In the genomic region with DNA sequence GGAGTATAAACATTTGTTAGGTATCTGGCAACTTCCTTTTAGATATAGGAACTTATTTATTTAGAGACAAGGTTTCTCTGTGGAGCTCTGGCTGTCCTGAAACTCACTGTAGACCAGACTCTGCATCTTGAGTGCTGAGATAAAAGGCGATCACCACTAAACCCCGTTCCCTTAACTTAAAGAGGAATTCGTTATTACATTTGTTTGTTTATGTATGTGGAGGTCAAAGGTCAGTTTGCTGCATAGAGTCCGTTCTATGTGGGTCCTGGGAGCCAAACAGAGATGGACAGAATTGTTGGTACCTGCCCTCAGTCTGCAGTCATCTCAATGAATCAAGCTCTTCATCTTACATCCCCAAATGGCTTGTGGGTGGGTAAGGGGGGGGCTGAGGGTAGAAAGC, we compare ENCODE assay signal across 18 mouse cellular contexts.
"Had no signal": no experiment of that assay in that cellular context is flagged by ENCODE, and none has a peak within 500 bp of the region (broad histone marks: within the 10 kb centered on the region; RNA-seq: fewer than 3 reads in every experiment).

No protein-coding gene starts in this region.

- H3K27me3 ChIP-seq: kidney, embryonic 15.5 days; limb, embryonic 13.5 days; liver, embryonic 12.5 days; liver, embryonic 15.5 days; midbrain, embryonic 13.5 days; neural tube, embryonic 13.5 days; stomach, embryonic 15.5 days had no signal

- DNase-seq: kidney, adult 8-10 months; kidney, postnatal 10 days; kidney, postnatal 36 days; liver; retina, postnatal 1 day; right cerebral cortex, postnatal 25 days; spleen, adult 18-20 months; thymus, postnatal 25 days had no signal

- H3K4me2 ChIP-seq: kidney, embryonic 15.5 days; limb, embryonic 13.5 days; liver, embryonic 12.5 days; liver, embryonic 15.5 days; midbrain, embryonic 13.5 days; neural tube, embryonic 13.5 days; stomach, embryonic 15.5 days had no signal

- H3K9ac ChIP-seq: kidney, embryonic 15.5 days; limb, embryonic 13.5 days; liver, embryonic 12.5 days; liver, embryonic 15.5 days; midbrain, embryonic 13.5 days; neural tube, embryonic 13.5 days; stomach, embryonic 15.5 days had no signal

- H3K4me3 ChIP-seq: kidney, embryonic 15.5 days; limb, embryonic 10.5 days; limb, embryonic 13.5 days; liver, embryonic 12.5 days; liver, embryonic 15.5 days; midbrain, embryonic 13.5 days; neural tube, embryonic 13.5 days; stomach, embryonic 15.5 days had no signal

- H3K27ac ChIP-seq: kidney, embryonic 15.5 days; limb, embryonic 10.5 days; limb, embryonic 13.5 days; liver, embryonic 12.5 days; liver, embryonic 15.5 days; macrophage; midbrain, embryonic 13.5 days; neural tube, embryonic 13.5 days; stomach, embryonic 15.5 days had no signal

- ATAC-seq: liver, embryonic 12.5 days; midbrain, embryonic 13.5 days; midbrain, embryonic 16.5 days had no signal

- H3K9me3 ChIP-seq: kidney, embryonic 15.5 days; limb, embryonic 10.5 days; limb, embryonic 13.5 days; liver, embryonic 12.5 days; liver, embryonic 15.5 days; midbrain, embryonic 13.5 days; neural tube, embryonic 13.5 days; stomach, embryonic 15.5 days had no signal

- H3K4me1 ChIP-seq: midbrain, embryonic 13.5 days; stomach, embryonic 15.5 days had no signal
